ENCODE assay signal across 11 mouse cellular contexts in genomic region chr2:30119641-30120051, GRCm38 (mm10). TPM values are rescaled to one million over a fixed set of nuclear protein-coding genes. Genes with fewer than 3 reads are reported as not detected.
DNase-seq lines count a peak whose midpoint lies in the region; ATAC-seq lines count a peak whose summit lies in the region.
"Had no signal": no experiment of that assay in that cellular context is flagged by ENCODE, and none has a peak within 500 bp of the region (broad histone marks: within the 10 kb centered on the region; RNA-seq: fewer than 3 reads in every experiment).

No protein-coding gene starts in this region.

- peak overlapping the region; percentile 30 for H3K27ac ChIP-seq in hindbrain, embryonic 14.5 days
- peak overlapping the region; percentile 52 for H3K27ac ChIP-seq in midbrain, embryonic 15.5 days
- H3K27ac ChIP-seq: liver, embryonic 15.5 days; stomach, embryonic 15.5 days had no signal

- peaks cover 25% of the 10 kb centered on the region for H3K4me1 ChIP-seq in hindbrain, embryonic 14.5 days (replicated peaks; ENCODE audit: control insufficient read depth, insufficient read depth, low read length)
- H3K4me1 ChIP-seq in midbrain, embryonic 15.5 days: peaks cover 37% of the 10 kb centered on the region

- H3K27me3 ChIP-seq in hindbrain, embryonic 14.5 days (ENCODE audit: control insufficient read depth, insufficient read depth, low read length): no peaks in the 10 kb centered on the region
- no peaks in the 10 kb centered on the region for H3K27me3 ChIP-seq in midbrain, embryonic 15.5 days (replicated peaks)
- H3K27me3 ChIP-seq: liver, embryonic 15.5 days; Patski; stomach, embryonic 15.5 days had no signal

- peak; percentile 88 for DNase-seq in right cerebral cortex, adult 18-20 months
- DNase-seq in right cerebral cortex, postnatal 4 days: no peak
- no peak for DNase-seq in hindbrain, embryonic 14.5 days (ENCODE audit: low spot score)
- DNase-seq in thymus, postnatal 36 days: peak; percentile 65 to 78
- no peak for DNase-seq in adrenal gland, adult 2 months
- DNase-seq in adrenal gland, adult (ENCODE audit: inconsistent age in 2 of 2, low spot score in 1 of 2): no peak
- DNase-seq in embryo, embryonic 9.5 days (ENCODE audit: extremely low spot score): no peak

- 0 out of 2 replicates have a peak overlapping the region, but pooled peaks have one; percentile 3 for H3K9ac ChIP-seq in hindbrain, embryonic 14.5 days
- no peak overlapping the region; the same call in 1 of the 2 replicates for H3K9ac ChIP-seq in midbrain, embryonic 15.5 days
- H3K9ac ChIP-seq: liver, embryonic 15.5 days; stomach, embryonic 15.5 days had no signal

- peak; percentile 22 for ATAC-seq in hindbrain, embryonic 14.5 days (ENCODE audit: low FRiP score)
- no peak for ATAC-seq in midbrain, embryonic 15.5 days (replicated peaks)
- ATAC-seq: Patski had no signal

- H3K4me2 ChIP-seq in hindbrain, embryonic 14.5 days (replicated peaks): peak overlapping the region; percentile 9; the same call in 1 of the 2 replicates
- H3K4me2 ChIP-seq in midbrain, embryonic 15.5 days: peak overlapping the region; percentile 5; the same call in 1 of the 2 replicates
- H3K4me2 ChIP-seq: liver, embryonic 15.5 days; stomach, embryonic 15.5 days had no signal

- 6% methylated on average over 6 of the region's 6 CpGs for WGBS in hindbrain, embryonic 14.5 days
- 10% methylated on average over 6 of the region's 6 CpGs for WGBS in midbrain, embryonic 15.5 days

- no peak overlapping the region for H3K4me3 ChIP-seq in hindbrain, embryonic 14.5 days (replicated peaks; ENCODE audit: low read length)
- no peak overlapping the region for H3K4me3 ChIP-seq in midbrain, embryonic 15.5 days
- H3K4me3 ChIP-seq: liver, embryonic 15.5 days; stomach, embryonic 15.5 days had no signal

- H3K36me3 ChIP-seq in hindbrain, embryonic 14.5 days (replicated peaks; ENCODE audit: control insufficient read depth, insufficient read depth): peaks cover 12% of the 10 kb centered on the region; the same call in 1 of the 2 replicates
- no peaks in the 10 kb centered on the region for H3K36me3 ChIP-seq in midbrain, embryonic 15.5 days (replicated peaks)
- H3K36me3 ChIP-seq: liver, embryonic 15.5 days had no signal

- H3K9me3 ChIP-seq in hindbrain, embryonic 14.5 days (ENCODE audit: control insufficient read depth, low read length): no peaks in the 10 kb centered on the region
- H3K9me3 ChIP-seq in midbrain, embryonic 15.5 days: no peaks in the 10 kb centered on the region
- H3K9me3 ChIP-seq: liver, embryonic 15.5 days; stomach, embryonic 15.5 days had no signal

RNA-seq across cellular contexts. Expression of gene Zer1, which starts 4.7 kb away (rescaled TPM):
- polyA plus RNA-seq in hindbrain, embryonic 14.5 days (2014; fragmentation: Nextera tagmentation; extraction: Ambion mirVana): 13.2 and 16.0 TPM in 2 replicates
- 16.5 and 17.7 TPM in 2 replicates for polyA plus RNA-seq in midbrain, embryonic 15.5 days (2015; fragmentation: Nextera tagmentation; extraction: Ambion mirVana)
- total RNA-seq in adrenal gland, adult 2 months (2021): 10 to 100 TPM; 35.0 to 40.2 TPM
- 91.0 and 95.5 TPM in 2 replicates for polyA plus RNA-seq in adrenal gland, adult 2 months (2012; rRNA removed)

RNA-seq across cellular contexts. Expression of gene Tbc1d13, which starts 13.9 kb away (rescaled TPM):
- polyA plus RNA-seq in hindbrain, embryonic 14.5 days (2014; fragmentation: Nextera tagmentation; extraction: Ambion mirVana): 18.7 and 18.8 TPM in 2 replicates
- polyA plus RNA-seq in midbrain, embryonic 15.5 days (2015; fragmentation: Nextera tagmentation; extraction: Ambion mirVana): 12.3 and 13.7 TPM in 2 replicates
- total RNA-seq in adrenal gland, adult 2 months (2021): 10 to 100 TPM; 47.8 to 55.2 TPM
- 60.2 and 69.7 TPM in 2 replicates for polyA plus RNA-seq in adrenal gland, adult 2 months (2012; rRNA removed)

RNA-seq across cellular contexts. Expression of gene Zdhhc12, which starts 26.2 kb away (rescaled TPM):
- polyA plus RNA-seq in hindbrain, embryonic 14.5 days (2014; fragmentation: Nextera tagmentation; extraction: Ambion mirVana): 27.2 TPM in 2 replicates
- 20.5 and 21.0 TPM in 2 replicates for polyA plus RNA-seq in midbrain, embryonic 15.5 days (2015; fragmentation: Nextera tagmentation; extraction: Ambion mirVana)
- total RNA-seq in adrenal gland, adult 2 months (2021): 10 to 100 TPM; 16.2 to 18.9 TPM
- 120 and 123 TPM in 2 replicates for polyA plus RNA-seq in adrenal gland, adult 2 months (2012; rRNA removed)

RNA-seq across cellular contexts. Expression of gene Pkn3, which starts 42.2 kb away (rescaled TPM):
- 1.6 and 1.9 TPM in 2 replicates for polyA plus RNA-seq in hindbrain, embryonic 14.5 days (2014; fragmentation: Nextera tagmentation; extraction: Ambion mirVana)
- 1.8 and 1.9 TPM in 2 replicates for polyA plus RNA-seq in midbrain, embryonic 15.5 days (2015; fragmentation: Nextera tagmentation; extraction: Ambion mirVana)
- total RNA-seq in adrenal gland, adult 2 months (2021): 1 to 10 TPM; 4.7 to 6.2 TPM
- 5.5 and 8.8 TPM in 2 replicates for polyA plus RNA-seq in adrenal gland, adult 2 months (2012; rRNA removed)

RNA-seq across cellular contexts. Expression of gene Endog, which starts 51.6 kb away (rescaled TPM):
- polyA plus RNA-seq in hindbrain, embryonic 14.5 days (2014; fragmentation: Nextera tagmentation; extraction: Ambion mirVana): 29.8 and 31.0 TPM in 2 replicates
- polyA plus RNA-seq in midbrain, embryonic 15.5 days (2015; fragmentation: Nextera tagmentation; extraction: Ambion mirVana): 19.5 and 20.4 TPM in 2 replicates
- total RNA-seq in adrenal gland, adult 2 months (2021): 10 to 100 TPM; 29.2 to 42.5 TPM
- polyA plus RNA-seq in adrenal gland, adult 2 months (2012; rRNA removed): 134 and 158 TPM in 2 replicates

Comparison
In these comparisons a context has a peak if more than half of its experiments do, and no peak if none do; other contexts are left out.
1. DNase-seq: peak in right cerebral cortex, adult 18-20 months (single experiment) and thymus, postnatal 36 days (2 of 2); none in right cerebral cortex, postnatal 4 days (single experiment), hindbrain, embryonic 14.5 days (single experiment), adrenal gland, adult 2 months (single experiment), adrenal gland, adult (0 of 2) and embryo, embryonic 9.5 days (single experiment).